Comparison of ENCODE assay signal across 28 mouse cellular contexts in the genomic region with DNA sequence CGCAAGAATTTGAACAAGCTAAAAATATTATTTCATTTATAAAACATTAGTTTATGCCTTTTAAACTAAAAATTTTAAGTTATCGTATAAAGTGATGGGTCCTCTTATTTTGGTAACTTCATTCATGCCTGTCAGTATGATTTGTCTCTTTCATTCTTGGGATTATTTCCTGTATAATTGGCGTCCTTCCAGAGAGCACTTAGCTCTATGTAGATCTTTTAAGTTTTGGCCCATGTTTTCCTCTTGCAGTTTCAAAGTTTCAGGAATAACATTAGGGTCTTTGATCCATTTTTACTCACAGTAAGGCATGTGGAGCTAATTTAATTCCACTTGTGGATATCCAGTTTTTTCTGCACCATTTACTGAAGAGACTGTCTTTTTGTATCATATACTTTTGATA. TPM values are rescaled to one million over a fixed set of nuclear protein-coding genes. Genes with fewer than 3 reads are reported as not detected.
DNase-seq lines count a peak whose midpoint lies in the region; ATAC-seq and TF ChIP-seq lines count a peak whose summit lies in the region.
"Had no signal": no experiment of that assay in that cellular context is flagged by ENCODE, and none has a peak within 500 bp of the region (broad histone marks: within the 10 kb centered on the region; RNA-seq: fewer than 3 reads in every experiment).

No protein-coding gene starts in this region.

- H3K4me1 ChIP-seq in embryonic facial prominence, embryonic 14.5 days (ENCODE audit: control insufficient read depth, insufficient read depth, low read length) = no peaks in the 10 kb centered on the region
- no peaks in the 10 kb centered on the region for H3K4me1 ChIP-seq in embryonic facial prominence, embryonic 10.5 days
- no peaks in the 10 kb centered on the region for H3K4me1 ChIP-seq in lung, embryonic 14.5 days (ENCODE audit: insufficient read depth)
- H3K4me1 ChIP-seq: embryonic facial prominence, embryonic 12.5 days; embryonic facial prominence, embryonic 15.5 days; forebrain, embryonic 10.5 days; forebrain, embryonic 12.5 days had no signal

- H3K9me3 ChIP-seq in embryonic facial prominence, embryonic 14.5 days (ENCODE audit: control insufficient read depth, low read length) = no peaks in the 10 kb centered on the region
- no peaks in the 10 kb centered on the region for H3K9me3 ChIP-seq in embryonic facial prominence, embryonic 10.5 days
- H3K9me3 ChIP-seq in lung, embryonic 14.5 days (ENCODE audit: low read depth, low read length) = no peaks in the 10 kb centered on the region
- H3K9me3 ChIP-seq: embryonic facial prominence, embryonic 12.5 days; embryonic facial prominence, embryonic 15.5 days; forebrain, embryonic 10.5 days; forebrain, embryonic 12.5 days; G1E had no signal

- TF ChIP-seq CTCF in lung, embryonic 14.5 days (IDR thresholded peaks at IDR 0.05; ENCODE audit: low read depth) = no peak
- TF ChIP-seq CTCF in brain, embryonic 14.5 days (IDR thresholded peaks at IDR 0.05; ENCODE audit: borderline replicate concordance, extremely low read depth, insufficient read depth, insufficient read length) = no peak

- WGBS in embryonic facial prominence, embryonic 14.5 days = 44% methylated on average over 3 of the region's 3 CpGs
- 85% methylated on average over 3 of the region's 3 CpGs for WGBS in embryonic facial prominence, embryonic 10.5 days
- 62% methylated on average over 3 of the region's 3 CpGs for WGBS in lung, embryonic 14.5 days

- H3K27ac ChIP-seq in embryonic facial prominence, embryonic 14.5 days (replicated peaks; ENCODE audit: low read depth, low read length) = no peak overlapping the region
- H3K27ac ChIP-seq in embryonic facial prominence, embryonic 10.5 days (replicated peaks) = no peak overlapping the region
- no peak overlapping the region for H3K27ac ChIP-seq in lung, embryonic 14.5 days (ENCODE audit: low read depth)
- H3K27ac ChIP-seq: embryonic facial prominence, embryonic 12.5 days; embryonic facial prominence, embryonic 15.5 days; forebrain, embryonic 10.5 days; forebrain, embryonic 12.5 days had no signal

- H3K9ac ChIP-seq in embryonic facial prominence, embryonic 14.5 days (ENCODE audit: low read depth, low read length) = no peak overlapping the region
- no peak overlapping the region for H3K9ac ChIP-seq in lung, embryonic 14.5 days
- H3K9ac ChIP-seq: embryonic facial prominence, embryonic 12.5 days; embryonic facial prominence, embryonic 15.5 days; forebrain, embryonic 12.5 days had no signal

- peak; percentile 77 for DNase-seq in embryonic facial prominence, embryonic 14.5 days (ENCODE audit: low spot score)
- no peak for DNase-seq in embryonic facial prominence, embryonic 10.5 days (ENCODE audit: low spot score)
- peak; percentile 51 for DNase-seq in lung, embryonic 14.5 days
- DNase-seq in lung, postnatal 36 days = no peak
- peak; percentile 6 for DNase-seq in brain, embryonic 14.5 days (ENCODE audit: low read depth)
- DNase-seq: adrenal gland, adult 8-10 months; adrenal gland, postnatal 14 days; adrenal gland, postnatal 36 days; B cell, adult 2 months; cerebellum, adult 11 months; cerebellum, adult 18-20 months; cerebellum, adult 8-10 months; cerebellum, adult 9-11 months; cerebellum, postnatal 14 days; cerebellum, postnatal 36 days; embryo, embryonic 11 days had no signal

- H3K4me2 ChIP-seq in embryonic facial prominence, embryonic 14.5 days (ENCODE audit: low read depth, low read length) = no peak overlapping the region
- H3K4me2 ChIP-seq in lung, embryonic 14.5 days = no peak overlapping the region
- H3K4me2 ChIP-seq: embryonic facial prominence, embryonic 12.5 days; embryonic facial prominence, embryonic 15.5 days; forebrain, embryonic 12.5 days had no signal

- no peak for TF ChIP-seq POLR2A in brain, embryonic 14.5 days (IDR thresholded peaks at IDR 0.05; ENCODE audit: borderline replicate concordance, extremely low read depth, insufficient read depth, insufficient read length, poor library complexity, severe bottlenecking)

- H3K4me3 ChIP-seq in embryonic facial prominence, embryonic 14.5 days (ENCODE audit: low read depth, low read length) = no peak overlapping the region
- H3K4me3 ChIP-seq in embryonic facial prominence, embryonic 10.5 days = no peak overlapping the region
- no peak overlapping the region for H3K4me3 ChIP-seq in lung, embryonic 14.5 days (ENCODE audit: low read depth, low read length)
- H3K4me3 ChIP-seq: embryonic facial prominence, embryonic 12.5 days; embryonic facial prominence, embryonic 15.5 days; erythroblast, embryonic 14.5 days; forebrain, embryonic 10.5 days; forebrain, embryonic 12.5 days had no signal

- ATAC-seq in embryonic facial prominence, embryonic 14.5 days (ENCODE audit: low read depth) = no peak
- no peak for ATAC-seq in lung, embryonic 14.5 days (ENCODE audit: insufficient read depth)
- ATAC-seq: activated CD4-positive, CD25-positive, alpha-beta regulatory T cell, adult 4 months; CD4-positive, CD25-positive, alpha-beta regulatory T cell, adult 4 months; forebrain, embryonic 14.5 days; forebrain, embryonic 16.5 days; Patski had no signal

- H3K36me3 ChIP-seq in embryonic facial prominence, embryonic 14.5 days (ENCODE audit: control insufficient read depth, insufficient read depth, low read length) = no peaks in the 10 kb centered on the region
- no peaks in the 10 kb centered on the region for H3K36me3 ChIP-seq in embryonic facial prominence, embryonic 10.5 days (replicated peaks)
- H3K36me3 ChIP-seq in lung, embryonic 14.5 days (ENCODE audit: insufficient read depth) = no peaks in the 10 kb centered on the region
- H3K36me3 ChIP-seq: embryonic facial prominence, embryonic 12.5 days; embryonic facial prominence, embryonic 15.5 days; forebrain, embryonic 10.5 days; forebrain, embryonic 12.5 days; G1E had no signal

- no peaks in the 10 kb centered on the region for H3K27me3 ChIP-seq in embryonic facial prominence, embryonic 14.5 days (replicated peaks; ENCODE audit: control insufficient read depth, insufficient read depth, low read length)
- H3K27me3 ChIP-seq in embryonic facial prominence, embryonic 10.5 days (replicated peaks; ENCODE audit: low read depth, poor library complexity, severe bottlenecking) = no peaks in the 10 kb centered on the region
- H3K27me3 ChIP-seq in lung, embryonic 14.5 days (ENCODE audit: insufficient read depth, low read length) = no peaks in the 10 kb centered on the region
- H3K27me3 ChIP-seq: CH12.LX; embryonic facial prominence, embryonic 12.5 days; embryonic facial prominence, embryonic 15.5 days; Patski had no signal

RNA-seq across cellular contexts. Expression of gene Pde1a, which starts 5.8 kb away (rescaled TPM):
- polyA plus RNA-seq in embryonic facial prominence, embryonic 14.5 days (2014; fragmentation: Nextera tagmentation; extraction: Ambion mirVana) = 14.3 and 15.1 TPM in 2 replicates
- polyA plus RNA-seq in embryonic facial prominence, embryonic 10.5 days (2016; fragmentation: Nextera tagmentation; extraction: Ambion mirVana) = 0.63 and 0.77 TPM in 2 replicates
- 21.3 and 21.9 TPM in 2 replicates for polyA plus RNA-seq in lung, embryonic 14.5 days (2014; fragmentation: Nextera tagmentation; extraction: Ambion mirVana)
- 4.4 and 5.3 TPM in 2 replicates for polyA plus RNA-seq in brain, embryonic 14.5 days (2012; rRNA removed)
- polyA plus RNA-seq: activated CD4-positive, CD25-positive, alpha-beta regulatory T cell, adult 4 months; CD4-positive, CD25-positive, alpha-beta regulatory T cell, adult 4 months; erythroblast, embryonic 14.5 days; G1E had no signal

Comparison
In these comparisons a context has a peak if more than half of its experiments do, and no peak if none do; other contexts are left out.
1. DNase-seq: peak in embryonic facial prominence, embryonic 14.5 days (single experiment), lung, embryonic 14.5 days (single experiment) and brain, embryonic 14.5 days (single experiment); none in embryonic facial prominence, embryonic 10.5 days (single experiment) and lung, postnatal 36 days (single experiment).